Mouse (Mus musculus) bone marrow macrophage, adult 2 months (primary cell): ENCODE measurements at regions not wholly inside any gene's neighbourhood (a gene's known extent, or its start where the extent isn't known, plus 50 kb on each side); places are given as distances from the start of the nearest gene placed in this dataset.

Experiments used
- CTCF ChIP-seq: IDR thresholded peaks from 2 replicates; pipeline ENCODE4 v1.5.1; 2012; ENCODE audit warnings: low read depth, mild to moderate bottlenecking, low read length, moderate library complexity
- POLR2A ChIP-seq: IDR thresholded peaks from 2 replicates; pipeline ENCODE4 v1.6.1; 2012; ENCODE audit warnings: mild to moderate bottlenecking, low read depth, low read length, borderline replicate concordance

- no peak for TF ChIP-seq CTCF
- TF ChIP-seq POLR2A = no peak
These were observed 206.0 kb upstream of the Smim15 start for GRCm38 (mm10) chr13:107838126-107838715.
